Mouse (Mus musculus): ENCODE measurements around the gene Tmem274. TPM values are rescaled to one million over a fixed set of nuclear protein-coding genes. Genes with fewer than 3 reads are reported as not detected.

Tmem274 gene
- polyA plus RNA-seq (2012; fragmentation: generic; extraction: Trizol) = not detected

DNA sequence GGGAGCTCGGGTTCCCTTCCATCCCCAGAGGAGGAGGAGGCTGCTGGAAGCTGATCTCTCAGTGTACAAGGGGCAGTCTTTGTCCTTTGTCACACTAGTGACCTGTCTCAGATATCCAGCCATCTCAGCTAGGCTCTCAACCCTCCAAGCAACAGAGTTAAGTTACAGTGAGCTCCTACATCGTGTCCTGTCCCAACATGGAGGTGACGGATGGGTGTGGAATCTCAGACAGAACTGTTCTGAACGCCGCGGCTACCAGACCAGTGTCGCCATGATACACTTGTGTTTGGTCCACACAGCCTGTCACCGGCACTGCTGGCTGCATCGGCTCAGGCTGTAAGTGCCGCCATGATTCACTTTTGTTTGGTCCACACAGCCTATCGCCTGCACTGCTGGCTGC, at the start of gene Tmem274:
Gene Tmem274, plus strand, starts transcription at position 301 of the 400 bp plus-strand sequence.

DNA sequence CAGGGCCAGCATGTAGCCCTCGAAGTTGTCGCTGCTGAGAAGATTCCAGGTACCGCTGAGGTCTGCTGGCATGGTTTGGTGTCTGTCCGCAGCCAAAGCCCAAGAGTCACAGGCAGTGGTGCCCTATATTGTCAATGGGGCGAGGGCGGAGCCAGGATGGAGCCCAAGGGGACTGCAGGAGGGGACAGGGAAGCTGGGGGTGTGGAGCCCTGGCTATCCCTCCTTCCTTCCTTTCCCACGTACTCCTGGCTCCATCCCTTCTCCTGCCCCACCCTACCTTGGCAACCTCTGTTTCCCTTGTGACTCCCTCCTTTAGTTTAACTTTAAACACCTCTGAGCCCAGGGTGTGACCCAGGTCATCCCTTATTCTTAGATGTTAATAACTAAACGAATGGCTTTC, 22.3 kb upstream of the Tmem274 start, which contains the start of gene Rbp7:
Gene Rbp7, minus strand, starts transcription at position 100 of the 400 bp plus-strand sequence.

DNA sequence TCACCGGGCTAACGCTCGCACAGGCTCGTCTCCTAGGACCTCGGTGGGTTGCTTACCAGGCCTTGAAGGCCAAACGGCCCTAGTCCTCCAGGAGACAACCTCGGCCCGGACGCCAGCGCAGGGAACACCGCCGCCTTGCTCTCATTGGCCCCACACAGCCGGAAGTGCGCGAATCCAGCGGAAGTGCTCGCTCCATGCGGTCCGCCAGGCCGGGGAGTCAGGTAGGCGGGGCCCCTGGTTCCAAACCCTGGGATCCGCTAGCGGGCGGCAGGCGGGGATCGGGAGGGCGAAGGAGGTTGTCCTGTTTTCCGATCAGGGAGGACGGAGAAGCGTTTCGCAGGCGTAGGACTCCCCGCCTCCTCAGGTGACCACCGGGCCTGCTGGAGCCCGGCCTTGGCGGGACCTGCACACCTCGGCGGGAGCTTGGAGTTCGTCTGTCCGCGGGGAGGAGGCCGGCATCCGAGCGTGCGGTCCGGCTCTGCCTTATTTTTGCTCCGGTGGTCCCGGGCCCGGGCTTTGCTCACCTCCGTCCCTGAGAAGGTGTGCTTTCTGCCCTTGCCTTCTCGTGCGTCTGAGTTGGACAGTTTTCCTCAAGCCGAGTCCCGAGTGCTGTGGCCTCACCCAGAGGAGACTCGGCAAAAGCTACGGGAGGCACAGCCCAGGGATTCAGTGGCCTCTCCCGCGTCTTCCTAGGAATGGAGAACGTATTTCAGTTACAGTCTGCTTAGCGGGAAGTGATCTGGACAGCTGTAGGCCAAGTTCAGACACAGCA, 8.1 kb downstream of the Tmem274 start, which contains the start of the genes Nmnat1 and Lzic:
Gene Nmnat1, minus strand, starts transcription at position 150 of the 772 bp plus-strand sequence.
Gene Lzic, plus strand, starts transcription at position 177 of the 772 bp plus-strand sequence.

DNA sequence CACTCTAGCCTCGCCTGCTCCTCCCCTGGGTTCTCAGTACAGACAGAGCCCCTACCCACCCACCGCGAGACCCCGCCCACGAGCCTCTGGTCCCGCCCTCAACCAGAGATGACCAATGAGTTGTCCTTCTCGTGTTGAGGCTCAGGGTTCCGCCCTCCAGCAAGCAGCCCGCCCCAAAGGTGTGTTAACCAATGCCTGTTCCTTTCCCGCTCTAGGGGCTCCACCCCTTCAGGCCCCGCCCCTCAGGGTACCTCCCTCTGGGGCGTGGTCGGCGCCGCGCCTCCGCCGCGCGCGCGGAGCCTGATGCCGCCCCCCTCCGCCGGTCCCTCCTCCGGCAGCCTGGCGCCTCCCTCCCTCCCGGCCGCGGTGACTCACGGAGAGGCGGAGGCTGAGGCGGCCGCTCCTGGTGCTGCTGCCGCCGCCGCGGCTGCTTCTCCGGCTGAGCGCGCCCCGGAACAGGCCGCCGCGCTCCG, 40.7 kb downstream of the Tmem274 start, which contains the start of gene Ctnnbip1:
Gene Ctnnbip1, plus strand, starts transcription at position 369 of the 473 bp plus-strand sequence.

Other genes with a start within 250 kb of the Tmem274 start
- 1 to 10 TPM in 1 of 2 experiments, under 1 TPM in 1; 0.55 to 7.6 TPM for gene Kif1b, start 169.7 kb upstream of the Tmem274 start, polyA plus RNA-seq (2012; fragmentation: generic; extraction: Trizol)
- 10 to 100 TPM; 14.9 to 60.1 TPM for gene Ube4b, start 50.6 kb upstream of the Tmem274 start, polyA plus RNA-seq (2012; fragmentation: generic; extraction: Trizol)
- under 1 TPM; 0.08 to 0.17 TPM for gene Rbp7, start 22.4 kb upstream of the Tmem274 start, polyA plus RNA-seq (2012; fragmentation: generic; extraction: Trizol)
- gene Nmnat1, start 7.8 kb downstream of the Tmem274 start, polyA plus RNA-seq (2012; fragmentation: generic; extraction: Trizol) = 1 to 10 TPM; 3.3 to 7.5 TPM
- 10 to 100 TPM in 1 of 2 experiments, 1 to 10 TPM in 1; 5.0 to 20.1 TPM for gene Lzic, start 7.9 kb downstream of the Tmem274 start, polyA plus RNA-seq (2012; fragmentation: generic; extraction: Trizol)
- gene Ctnnbip1, start 40.9 kb downstream of the Tmem274 start, polyA plus RNA-seq (2012; fragmentation: generic; extraction: Trizol) = 10 to 100 TPM; 40.5 to 50.0 TPM
- 100 to 1,000 TPM in 1 of 2 experiments, 10 to 100 TPM in 1; 33.5 to 169 TPM for gene Clstn1, start 109.1 kb downstream of the Tmem274 start, polyA plus RNA-seq (2012; fragmentation: generic; extraction: Trizol)
- 1 to 10 TPM; 2.9 TPM for gene Pik3cd, start 225.2 kb downstream of the Tmem274 start, polyA plus RNA-seq (2012; fragmentation: generic; extraction: Trizol)